Mouse (Mus musculus) activated CD4-positive, CD25-positive, alpha-beta regulatory T cell (primary cell): ENCODE data around the gene Olfr1466. TPM values are rescaled to one million over a fixed set of nuclear protein-coding genes. Genes with fewer than 3 reads are reported as not detected.

ENCODE experiments used
- polyA plus RNA-seq, 2 experiments: library from polyadenylated mRNA; unstranded; fragments of 100-300 nt; shearing (Covaris generic); gene quantifications; one replicate each; pipeline ENCODE4 v1.2.1; 2017

The Olfr1466 gene
- polyA plus RNA-seq = not detected

GRCm38 (mm10) chr19:13338562-13338961, at the start of gene Olfr1466:
Olfr1466 (plus strand) TSS chr19:13338862.

GRCm38 (mm10) chr19:13315441-13315840, 23.2 kb upstream of the Olfr1466 start, which contains the start of gene Olfr1465:
Olfr1465 (minus strand) TSS chr19:13315541.

DNA sequence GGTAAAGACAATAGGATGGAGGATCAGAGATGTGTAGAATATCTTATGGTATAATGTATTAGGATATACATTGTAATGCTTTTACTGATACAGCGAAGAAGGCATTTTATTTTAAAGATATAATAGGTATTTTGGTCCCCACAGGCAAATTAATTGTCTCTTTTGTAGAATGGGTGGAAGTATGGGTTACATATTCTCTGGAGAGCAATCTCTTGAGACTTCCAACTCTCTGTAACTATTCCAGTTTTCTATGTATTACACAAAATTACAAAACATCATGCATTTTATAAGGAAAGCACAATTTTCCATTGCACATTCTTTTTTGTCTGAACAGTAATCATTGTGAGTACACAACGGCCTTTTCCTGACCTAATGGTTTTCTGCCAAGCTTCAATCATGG, 23.3 kb downstream of the Olfr1466 start, which contains the start of gene Olfr1467:
Gene Olfr1467 (plus strand): TSS at position 301 of the 400 bp plus-strand sequence.

Other genes starting within 250 kb of the Olfr1466 start
- gene Olfr1457, start 241.0 kb upstream of the Olfr1466 start, polyA plus RNA-seq = under 1 TPM in 1 of 2 experiments, not detected in 1; 0.32 TPM
- not detected for gene Olfr1458, start 232.1 kb upstream of the Olfr1466 start, polyA plus RNA-seq
- under 1 TPM in 1 of 2 experiments, not detected in 1; 0.15 TPM for gene Olfr1459, start 189.3 kb upstream of the Olfr1466 start, polyA plus RNA-seq
- not detected for gene Olfr1461, start 175.9 kb upstream of the Olfr1466 start, polyA plus RNA-seq
- not detected for gene Olfr1462, start 153.1 kb upstream of the Olfr1466 start, polyA plus RNA-seq
- not detected for gene Olfr1463, start 107.5 kb upstream of the Olfr1466 start, polyA plus RNA-seq
- gene Olfr1465, start 23.3 kb upstream of the Olfr1466 start, polyA plus RNA-seq = not detected
- not detected for gene Olfr1467, start 23.4 kb downstream of the Olfr1466 start, polyA plus RNA-seq
- gene Olfr1469, start 69.0 kb downstream of the Olfr1466 start, polyA plus RNA-seq = under 1 TPM in 1 of 2 experiments, not detected in 1; 0.05 TPM
- not detected for gene Olfr1471, start 104.5 kb downstream of the Olfr1466 start, polyA plus RNA-seq
- not detected for gene Olfr1472, start 117.2 kb downstream of the Olfr1466 start, polyA plus RNA-seq
- gene Olfr1474, start 130.7 kb downstream of the Olfr1466 start, polyA plus RNA-seq = not detected
- not detected for gene Olfr1475, start 141.3 kb downstream of the Olfr1466 start, polyA plus RNA-seq
- under 1 TPM in 1 of 2 experiments, not detected in 1; 0.09 TPM for gene Olfr1477, start 161.7 kb downstream of the Olfr1466 start, polyA plus RNA-seq
- gene Olfr1480, start 189.1 kb downstream of the Olfr1466 start, polyA plus RNA-seq = not detected
- gene Olfr1484, start 244.6 kb downstream of the Olfr1466 start, polyA plus RNA-seq = not detected